Mouse (Mus musculus) stomach, embryonic 16.5 days (tissue): Measurements from ENCODE around the gene Fli1. TPM values are rescaled to one million over a fixed set of nuclear protein-coding genes. Genes with fewer than 3 reads are reported as not detected.

ENCODE experiments used
- ATAC-seq: fragments of 200-750 bp; cut with Nextera tagmentation; 2 replicates; pipeline ENCODE4 v1.8.0; 2017; ENCODE audit warnings: moderate number of reproducible peaks, moderate TSS enrichment; ENCODE audit not compliant: insufficient read depth, low FRiP score
- H3K27ac ChIP-seq: fragments of 300-500 bp; sonication (generic); 2 replicates; pipeline ENCODE4 v1.5.1; 2014; ENCODE audit warnings: low read length
- H3K27me3 ChIP-seq: fragments of 300-500 bp; sonication (generic); 2 replicates; pipeline ENCODE4 v1.6.1; 2014; ENCODE audit warnings: low read length, control low read depth, mixed read lengths; ENCODE audit not compliant: control insufficient read depth, insufficient read depth
- H3K36me3 ChIP-seq: fragments of 300-500 bp; sonication (generic); 2 replicates; pipeline ENCODE4 v1.6.1; 2014; ENCODE audit warnings: low read length; ENCODE audit not compliant: control insufficient read depth, insufficient read depth
- H3K4me1 ChIP-seq: fragments of 300-500 bp; sonication (generic); 2 replicates; pipeline ENCODE4 v1.6.1; 2014; ENCODE audit warnings: low read length, control low read depth, mixed read lengths; ENCODE audit not compliant: control insufficient read depth, insufficient read depth
- H3K4me2 ChIP-seq: fragments of 300-500 bp; sonication (generic); 2 replicates; pipeline ENCODE4 v1.6.1; 2014; ENCODE audit warnings: low read depth, low read length, mixed read lengths
- H3K4me3 ChIP-seq: fragments of 300-500 bp; sonication (generic); replicated peaks from 2 replicates; pipeline ENCODE4 v1.5.1; 2014; ENCODE audit warnings: mild to moderate bottlenecking, low read length
- H3K9ac ChIP-seq: fragments of 300-500 bp; sonication (generic); 2 replicates; pipeline ENCODE4 v1.6.1; 2014; ENCODE audit warnings: low read length
- H3K9me3 ChIP-seq: fragments of 300-500 bp; sonication (generic); replicated peaks from 2 replicates; pipeline ENCODE4 v1.6.1; 2016; ENCODE audit warnings: low read length, control low read depth; ENCODE audit not compliant: control insufficient read depth
- WGBS: fragments of 180-500 bp; shearing (Covaris S2); extraction: QIAGEN DNeasy Blood & Tissue Kit; methylation state at CpG from one replicate; pipeline ENCODE4 v1.1.7; 2014; 5-methylcytosine and 5-hydroxymethylcytosine counted together
- polyA plus RNA-seq: library from polyadenylated mRNA; unstranded; fragments of >200 nt; fragmentation: Nextera tagmentation; extraction: Ambion mirVana; gene quantifications from 2 replicates; pipeline ENCODE4 v1.2.1, GENCODE M21; 2015

Gene Fli1
- 9.9 and 12.8 TPM in 2 replicates for polyA plus RNA-seq

- H3K4me1 ChIP-seq: peaks cover 16% of the 10 kb centered on the region
- H3K27ac ChIP-seq: peak within 1 kb of the TSS; percentile 83
- H3K4me3 ChIP-seq: peak within 1 kb of the TSS; percentile 68
- WGBS: under 1% methylated on average over 41 of the region's 41 CpGs
- H3K9me3 ChIP-seq: no peaks in the 10 kb centered on the region
- no peaks in the 10 kb centered on the region for H3K36me3 ChIP-seq
- peak within 1 kb of the TSS; percentile 62 for H3K9ac ChIP-seq
- peaks cover 42% of the 10 kb centered on the region for H3K27me3 ChIP-seq
- no peak for ATAC-seq
- peak within 1 kb of the TSS; percentile 84 for H3K4me2 ChIP-seq
These were observed at the start of gene Fli1 for GRCm38 (mm10) chr9:32542212-32543039. Fli1 (minus strand) TSS chr9:32542861.

DNA sequence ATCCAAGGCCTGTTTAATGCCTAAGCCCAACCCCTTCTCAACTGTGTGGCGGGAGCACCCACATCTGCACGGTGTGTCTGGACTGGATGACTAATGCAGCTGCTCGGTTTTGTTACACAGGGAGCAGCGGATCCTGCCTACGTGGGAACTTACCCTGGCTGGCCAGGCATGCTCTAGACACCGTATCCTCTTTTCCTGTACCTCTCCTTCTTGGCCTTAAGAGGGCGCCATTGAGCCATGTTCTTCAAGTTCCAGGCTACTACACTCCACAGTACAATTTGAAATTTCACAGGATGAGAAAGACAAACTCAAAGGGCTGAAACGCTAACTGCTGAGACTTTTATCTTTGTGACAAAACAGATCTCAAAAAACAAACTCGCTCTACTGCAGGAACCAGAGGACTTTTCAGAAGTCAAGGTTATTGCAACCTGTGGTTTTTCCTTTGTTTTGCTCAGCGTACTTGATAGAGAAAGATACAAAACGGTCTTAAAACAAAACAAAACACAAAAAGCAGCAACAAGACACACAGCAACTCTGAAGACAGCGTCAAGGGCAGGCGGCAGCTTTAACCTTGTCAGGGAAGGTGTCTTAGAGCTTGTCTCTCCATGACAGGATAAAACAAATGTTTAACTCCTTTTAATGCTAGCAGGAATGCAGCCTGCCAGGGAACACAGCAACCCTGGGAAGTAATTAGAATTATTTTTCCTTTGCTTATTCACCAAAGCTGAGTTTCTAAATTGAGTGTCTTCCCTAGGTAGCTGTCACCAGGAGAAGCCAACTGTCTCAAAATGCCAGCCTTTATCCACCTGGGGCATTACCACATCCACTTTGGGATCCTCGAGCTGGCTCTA is 49.3 kb upstream of the Fli1 start:
- Histone ChIP-seq H3K4me2 (peak overlapping the region; percentile 32; the same call in 1 of the 2 replicates), H3K27me3 (0 out of 2 replicates have a peak, but pooled peaks cover 4% of the 10 kb centered on the region), H3K27ac (no peak overlapping the region), H3K9me3 (no peaks in the 10 kb centered on the region), H3K36me3 (no peaks in the 10 kb centered on the region), H3K9ac (peak overlapping the region; percentile 26), H3K4me3 (no peak overlapping the region), H3K4me1 (0 out of 2 replicates have a peak, but pooled peaks cover 4% of the 10 kb centered on the region)
- WGBS: 12% methylated on average over 14 of the region's 14 CpGs
- peak; percentile 71 for ATAC-seq

DNA sequence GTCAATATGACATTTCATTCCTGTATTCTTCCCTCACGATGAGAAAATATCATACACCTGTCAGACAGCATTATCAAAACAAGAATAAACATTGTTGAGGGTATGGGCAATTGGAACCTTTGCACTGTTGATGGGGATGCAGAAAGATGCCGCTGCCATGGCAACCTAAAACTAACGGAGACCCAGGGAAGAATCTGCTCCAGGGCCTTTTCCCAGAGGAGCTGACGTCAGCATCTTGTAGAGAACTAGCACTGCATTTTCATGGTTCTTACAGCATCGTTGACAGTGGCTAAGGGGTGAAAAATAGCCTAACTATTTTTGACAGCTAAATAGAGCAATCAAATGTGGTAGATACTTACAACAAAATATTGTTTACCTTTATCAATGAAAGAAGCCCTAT is 47.9 kb upstream of the Fli1 start:
- no peak for ATAC-seq
- 0 out of 2 replicates have a peak, but pooled peaks cover 2% of the 10 kb centered on the region for H3K4me1 ChIP-seq
- 66% methylated on average over 5 of the region's 5 CpGs for WGBS
- no peak overlapping the region for H3K27ac ChIP-seq
- H3K36me3 ChIP-seq: no peaks in the 10 kb centered on the region
- H3K4me2 ChIP-seq: no peak overlapping the region
- no peak overlapping the region for H3K4me3 ChIP-seq
- H3K9me3 ChIP-seq: no peaks in the 10 kb centered on the region
- H3K9ac ChIP-seq: no peak overlapping the region
- 0 out of 2 replicates have a peak, but pooled peaks cover 4% of the 10 kb centered on the region for H3K27me3 ChIP-seq

DNA sequence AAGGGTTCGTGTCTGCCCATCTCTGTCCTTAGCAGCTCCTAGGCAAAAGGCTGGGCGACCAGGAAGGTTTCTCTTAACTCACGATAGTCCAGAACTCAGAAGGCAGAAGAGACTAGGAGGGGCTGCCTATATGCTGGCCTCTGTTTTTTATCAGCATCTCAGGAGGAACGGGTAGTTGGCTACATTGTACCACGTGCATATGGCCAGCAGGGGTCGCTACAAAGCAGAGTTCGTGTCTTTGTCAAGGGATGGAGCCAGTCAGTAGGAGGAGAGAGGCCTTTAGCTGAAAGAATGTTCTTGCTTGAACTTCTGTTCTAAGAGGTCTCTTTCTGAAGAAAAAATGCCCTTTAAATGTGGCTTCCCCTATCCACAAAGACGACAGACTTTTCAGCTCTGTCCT is 47.2 kb upstream of the Fli1 start:
- no peaks in the 10 kb centered on the region for H3K36me3 ChIP-seq
- H3K9ac ChIP-seq: no peak overlapping the region
- H3K4me2 ChIP-seq: no peak overlapping the region
- no peak overlapping the region for H3K27ac ChIP-seq
- 0 out of 2 replicates have a peak, but pooled peaks cover 4% of the 10 kb centered on the region for H3K27me3 ChIP-seq
- no peaks in the 10 kb centered on the region for H3K4me1 ChIP-seq
- peak; percentile 68 for ATAC-seq
- WGBS: 7% methylated on average over 8 of the region's 8 CpGs
- H3K4me3 ChIP-seq: no peak overlapping the region
- H3K9me3 ChIP-seq: no peaks in the 10 kb centered on the region

- H3K4me3 ChIP-seq: no peak overlapping the region
- no peak for ATAC-seq
- no peaks in the 10 kb centered on the region for H3K36me3 ChIP-seq
- H3K27ac ChIP-seq: no peak overlapping the region
- no peaks in the 10 kb centered on the region for H3K4me1 ChIP-seq
- no peak overlapping the region for H3K9ac ChIP-seq
- no peaks in the 10 kb centered on the region for H3K9me3 ChIP-seq
- no peak overlapping the region for H3K4me2 ChIP-seq
- no peaks in the 10 kb centered on the region for H3K27me3 ChIP-seq
- WGBS: 48% methylated on average over 7 of the region's 7 CpGs
These were observed 42.7 kb upstream of the Fli1 start for GRCm38 (mm10) chr9:32585357-32585756.

DNA sequence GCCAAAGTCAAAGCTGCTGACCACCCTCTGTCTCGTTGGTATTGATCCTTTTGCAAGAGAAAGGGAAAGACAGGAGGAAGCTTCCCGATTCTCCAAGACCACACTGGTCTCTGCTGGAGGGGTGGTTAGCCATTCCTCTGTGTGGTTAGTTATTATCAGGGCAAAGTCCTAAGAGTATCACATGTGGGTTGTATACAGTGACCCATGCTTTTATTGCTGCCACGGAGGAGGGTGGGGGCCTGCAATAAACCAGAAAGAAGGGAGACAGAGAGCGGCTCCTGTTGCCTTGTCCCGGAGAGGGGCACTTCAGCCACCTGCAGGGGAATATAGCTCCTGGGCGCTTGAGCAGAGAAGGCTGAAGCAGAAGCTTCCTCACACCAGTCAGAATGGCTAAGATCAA is 41.2 kb upstream of the Fli1 start:
- H3K9ac ChIP-seq: no peak overlapping the region

GRCm38 (mm10) chr9:32581851-32582573 is 39.4 kb upstream of the Fli1 start:
- Histone ChIP-seq H3K36me3 (no peaks in the 10 kb centered on the region), H3K27ac (no peak overlapping the region), H3K4me2 (no peak overlapping the region), H3K9ac (no peak overlapping the region), H3K4me3 (no peak overlapping the region), H3K4me1 (no peaks in the 10 kb centered on the region), H3K27me3 (no peaks in the 10 kb centered on the region), H3K9me3 (no peaks in the 10 kb centered on the region)
- WGBS: 79% methylated on average over 11 of the region's 11 CpGs
- ATAC-seq: no peak

More for the DNA sequence above, 41.2 kb upstream of the Fli1 start:
- Histone ChIP-seq H3K4me1 (no peaks in the 10 kb centered on the region), H3K36me3 (no peaks in the 10 kb centered on the region), H3K27ac (no peak overlapping the region), H3K4me2 (no peak overlapping the region), H3K9me3 (no peaks in the 10 kb centered on the region), H3K4me3 (no peak overlapping the region), H3K27me3 (no peaks in the 10 kb centered on the region)
- WGBS: 84% methylated on average over 6 of the region's 6 CpGs
- ATAC-seq: no peak

- Histone ChIP-seq H3K27me3 (no peaks in the 10 kb centered on the region), H3K9me3 (no peaks in the 10 kb centered on the region), H3K27ac (no peak overlapping the region), H3K36me3 (no peaks in the 10 kb centered on the region), H3K4me3 (no peak overlapping the region), H3K4me1 (no peaks in the 10 kb centered on the region), H3K4me2 (no peak overlapping the region), H3K9ac (no peak overlapping the region)
- WGBS: 71% methylated on average over 2 of the region's 2 CpGs
- no peak for ATAC-seq
These were observed 35.8 kb upstream of the Fli1 start for GRCm38 (mm10) chr9:32578411-32578810.
